Mouse (Mus musculus) right cerebral cortex, postnatal 10 days (tissue): ENCODE data around the gene Ndc80.
"Not testable (repeated sequence)": the region's sequence is repeated elsewhere in the genome, so short reads cannot be mapped to it uniquely, and the experiment has no call there.

Experiments used
- DNase-seq, 2 experiments: peaks; one replicate each; pipeline ENCODE4 v3.0.0; 2021; ENCODE audit warnings: low spot score in 2 of 2

Gene Ndc80

DNA sequence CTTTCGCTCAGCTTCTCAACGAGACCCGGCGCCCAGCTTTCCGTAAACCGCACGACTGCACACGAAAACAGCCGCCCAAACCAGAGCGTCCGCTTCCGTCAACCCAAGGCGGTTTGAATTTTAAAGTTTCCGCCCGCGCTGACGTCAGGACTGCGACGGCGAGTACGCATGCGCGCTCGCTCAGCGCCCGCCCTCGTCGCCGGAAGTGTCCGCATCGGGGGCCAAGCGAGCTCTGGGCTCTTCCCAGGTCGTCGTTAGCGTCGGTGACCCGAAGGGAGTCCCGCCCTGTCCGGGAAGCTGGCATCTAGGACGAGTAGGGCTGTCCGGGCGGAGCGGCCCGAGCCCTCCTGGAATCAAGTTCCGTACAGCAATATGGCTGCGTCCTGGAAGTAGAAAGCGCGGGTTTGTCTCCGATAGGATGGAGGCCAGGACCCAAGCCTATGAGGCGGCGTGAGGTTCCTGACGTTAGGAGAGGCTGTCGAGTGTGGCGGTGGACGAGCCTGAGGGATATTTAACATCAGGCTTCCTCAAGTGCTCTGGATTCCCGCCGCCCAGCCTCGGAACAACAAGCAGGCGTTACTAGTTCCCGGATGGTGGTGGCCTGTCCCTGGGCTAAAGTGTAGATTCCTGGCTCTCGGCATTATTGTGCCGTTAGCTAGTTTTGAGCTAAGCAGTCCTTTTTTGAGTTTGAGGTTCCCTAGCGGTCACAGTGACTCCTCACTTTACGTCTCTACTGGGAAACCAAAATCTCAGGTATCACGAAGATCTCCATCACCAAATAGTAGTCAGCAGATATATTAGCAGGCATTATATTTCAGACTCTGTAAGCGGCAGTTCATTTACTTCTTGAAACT lies at the start of gene Ndc80:
Ndc80 (minus strand) TSS at position 147 of the 854 bp plus-strand sequence.
- peak; percentile 93 to 96 for DNase-seq

DNA sequence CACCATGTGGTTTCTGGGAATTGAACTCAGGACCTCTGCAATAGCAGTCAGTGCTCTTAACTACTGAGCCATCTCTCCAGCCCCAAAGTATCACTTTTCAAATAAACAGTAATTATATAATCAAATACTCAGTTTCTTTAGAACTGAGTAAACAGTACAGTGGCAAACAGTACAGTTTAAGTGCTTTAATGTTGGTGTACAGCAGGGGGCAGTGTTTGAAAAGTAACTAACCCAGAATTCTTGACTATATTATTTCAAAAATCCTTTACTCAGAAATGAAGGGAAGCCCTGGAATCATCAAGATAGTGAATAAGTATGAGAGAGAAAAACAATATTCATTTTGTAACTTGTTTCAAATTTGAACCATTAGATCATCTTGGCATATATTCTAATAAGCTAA lies 35.0 kb upstream of the Ndc80 start:
- DNase-seq = peak in 1 of 2 experiments; percentile 46

DNA sequence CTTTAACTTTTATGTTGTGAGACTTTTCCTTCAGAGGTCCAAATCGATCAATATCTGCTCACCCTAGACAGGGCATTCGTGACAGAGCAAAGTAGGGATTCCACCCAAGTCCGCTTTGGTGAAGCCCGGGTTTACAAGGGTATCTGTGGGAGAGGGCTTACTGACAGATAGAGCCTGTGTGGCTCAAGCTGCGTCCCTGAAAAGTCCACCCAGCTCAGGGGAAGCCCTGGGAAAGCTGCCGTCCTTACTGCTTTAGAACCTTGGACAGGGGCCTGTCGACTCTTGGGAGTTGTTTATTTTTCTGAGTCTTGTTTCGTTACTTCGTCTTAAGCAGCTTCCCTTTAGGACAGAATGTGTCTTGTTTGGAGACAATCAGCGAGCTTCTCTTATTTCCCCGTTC lies 26.2 kb upstream of the Ndc80 start:
- no peak for DNase-seq

DNA sequence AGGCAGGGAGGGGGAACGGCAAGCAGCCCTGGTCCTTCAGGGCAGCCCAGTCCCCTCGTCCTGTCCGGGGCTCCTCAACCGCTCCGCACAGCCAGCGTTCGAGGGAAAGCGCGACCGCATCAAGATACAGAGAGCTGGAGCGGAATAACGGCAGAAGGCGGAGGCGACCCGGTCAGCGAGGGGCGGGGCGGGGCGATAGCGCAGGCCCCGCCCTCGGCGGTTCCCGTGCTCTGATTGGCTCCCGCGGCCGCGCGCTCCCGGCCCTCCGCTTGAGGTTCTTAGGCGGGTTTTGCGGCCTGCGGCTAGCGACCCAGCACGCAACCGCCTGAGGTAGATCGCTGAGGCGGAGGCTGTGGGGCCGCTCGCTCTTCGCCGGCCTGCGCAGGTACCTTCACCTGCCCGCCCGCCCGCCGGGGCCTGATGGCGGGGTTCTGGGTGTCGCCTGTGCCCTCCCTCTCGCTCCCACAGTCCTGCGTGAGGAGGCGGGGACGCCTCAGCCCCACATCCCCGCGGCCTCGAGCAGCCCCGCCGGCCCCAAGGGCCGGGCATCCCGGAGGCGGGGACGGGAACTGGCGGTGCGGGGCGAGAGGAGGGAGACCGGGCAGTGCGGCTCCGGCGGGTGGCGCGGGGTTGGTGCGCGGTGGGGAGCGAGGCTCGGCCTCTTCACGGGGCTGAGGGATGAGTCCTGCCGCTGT lies 25.2 kb upstream of the Ndc80 start, which contains the start of gene Spdya:
Spdya (plus strand) TSS at position 305 of the 695 bp plus-strand sequence.
- peak; percentile 88 to 89 for DNase-seq

DNA sequence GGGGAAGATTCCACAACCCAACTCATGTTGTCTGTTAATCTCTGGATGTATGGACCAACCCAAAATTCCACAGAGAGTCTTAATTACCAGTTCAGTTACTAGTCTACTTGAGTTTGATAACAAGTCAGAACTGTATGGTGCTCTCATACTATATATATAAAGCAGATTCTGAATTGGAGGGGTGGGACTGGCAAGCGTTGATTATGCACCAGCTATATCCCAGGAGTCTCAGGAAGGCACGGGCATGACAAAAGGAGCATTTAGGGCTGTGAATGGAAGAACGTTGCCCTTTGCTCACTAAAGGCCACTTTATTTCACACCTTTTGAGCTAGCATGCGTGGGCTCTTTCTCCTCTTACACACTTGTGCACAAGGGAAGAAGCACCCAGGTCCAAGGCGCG lies 24.7 kb upstream of the Ndc80 start:
- DNase-seq = no peak

DNA sequence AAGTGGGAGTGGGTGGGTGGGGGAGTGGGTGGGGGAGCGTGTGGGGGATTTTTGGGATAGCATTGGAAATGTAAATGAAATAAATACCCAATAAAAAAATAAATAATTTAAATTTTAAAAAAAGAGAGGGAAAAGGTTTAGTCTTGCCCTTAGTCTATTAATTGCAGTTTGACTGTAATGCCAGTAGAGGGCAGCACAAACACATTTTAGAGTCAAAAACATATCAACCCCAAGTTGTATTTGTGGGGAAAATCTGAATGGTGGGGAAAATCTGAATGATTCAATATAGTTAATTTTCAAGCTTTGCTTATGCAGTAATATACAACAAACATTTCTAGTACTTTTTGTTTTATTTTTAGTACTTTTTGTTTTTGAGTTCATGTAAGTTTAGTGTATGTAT lies 21.9 kb upstream of the Ndc80 start:
- DNase-seq = no peak

DNA sequence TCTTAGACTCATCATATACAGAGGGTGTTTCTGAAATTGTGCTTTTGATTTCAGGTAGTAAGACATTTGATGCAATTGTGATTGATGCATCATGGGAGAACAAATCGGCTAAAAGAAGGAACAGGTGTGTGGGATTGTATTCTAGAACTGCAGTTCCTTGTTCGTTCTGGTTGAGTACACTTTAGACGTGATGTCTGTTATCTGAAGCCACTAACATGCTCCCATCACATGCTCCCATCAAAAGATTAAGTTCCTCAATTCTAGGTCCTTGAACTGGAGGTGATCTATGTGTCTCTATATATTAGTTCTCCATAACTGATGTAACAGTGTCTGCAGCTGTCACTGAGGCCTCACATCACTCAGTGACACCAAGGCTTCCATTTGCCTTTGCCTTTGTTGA lies 10.5 kb upstream of the Ndc80 start:
- DNase-seq = no peak

DNA sequence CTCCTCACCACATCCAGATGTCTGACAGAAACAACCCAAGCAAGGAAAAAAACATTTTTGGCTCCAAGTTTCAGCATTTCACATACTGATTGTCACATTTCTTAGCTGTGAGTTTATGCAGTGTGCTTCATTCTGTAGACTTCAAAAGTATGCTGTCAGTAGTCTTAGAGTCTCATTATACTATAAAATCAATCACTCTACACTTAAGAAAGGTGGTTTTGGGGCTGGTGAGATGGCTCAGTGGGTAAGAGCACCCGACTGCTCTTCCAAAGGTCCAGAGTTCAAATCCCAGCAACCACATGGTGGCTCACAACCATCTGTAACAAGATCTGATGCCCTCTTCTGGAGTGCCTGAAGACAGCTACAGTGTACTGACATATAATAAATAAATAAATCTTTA lies 8.9 kb upstream of the Ndc80 start:
- DNase-seq = not testable (repeated sequence)

DNA sequence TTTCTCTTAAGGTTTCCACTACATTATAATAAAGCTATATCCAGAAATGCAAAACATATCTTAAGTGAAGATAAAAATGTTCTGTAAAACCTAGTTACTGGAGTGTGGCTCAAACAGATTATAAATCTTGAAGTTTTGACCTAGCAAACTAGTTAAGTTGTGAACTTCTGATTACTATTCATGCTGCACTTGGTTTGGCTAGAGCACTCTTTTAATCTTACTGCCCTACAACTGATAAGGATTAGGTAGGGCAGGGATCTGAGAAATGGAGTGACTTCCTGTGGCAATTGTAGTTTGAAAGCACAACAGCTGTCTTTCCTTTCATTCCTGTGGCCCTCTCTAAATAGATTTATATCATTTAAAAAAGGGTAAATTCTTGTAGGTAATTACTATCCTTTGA lies 1.4 kb upstream of the Ndc80 start:
- no peak for DNase-seq

- no peak for DNase-seq
Measured at GRCm38 (mm10) chr17:71526302-71526708, 352 bp downstream of the Ndc80 start.

- DNase-seq = no peak
Measured at GRCm38 (mm10) chr17:71510297-71510696, 16.4 kb downstream of the Ndc80 start.

GRCm38 (mm10) chr17:71506832-71507231 lies 19.8 kb downstream of the Ndc80 start:
- DNase-seq = no peak

- DNase-seq = no peak
Measured at GRCm38 (mm10) chr17:71495784-71496183, 30.9 kb downstream of the Ndc80 start.

DNA sequence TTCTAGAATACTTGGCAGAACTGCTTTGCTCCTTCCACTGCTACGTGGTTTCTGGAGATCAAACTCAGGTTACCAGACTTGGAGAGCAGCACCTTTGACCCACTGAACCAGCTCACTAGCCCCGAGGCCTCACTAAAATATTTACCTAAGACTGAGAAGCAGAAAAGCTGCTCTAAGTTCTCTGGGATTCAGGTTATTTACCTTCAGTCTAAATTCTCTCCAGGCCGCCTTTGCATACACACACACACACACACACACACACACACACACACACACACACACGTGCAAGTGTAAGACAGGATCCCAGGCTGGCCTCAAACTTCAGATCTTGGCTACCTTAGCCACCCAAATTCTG lies 35.3 kb downstream of the Ndc80 start:
- no peak for DNase-seq

DNA sequence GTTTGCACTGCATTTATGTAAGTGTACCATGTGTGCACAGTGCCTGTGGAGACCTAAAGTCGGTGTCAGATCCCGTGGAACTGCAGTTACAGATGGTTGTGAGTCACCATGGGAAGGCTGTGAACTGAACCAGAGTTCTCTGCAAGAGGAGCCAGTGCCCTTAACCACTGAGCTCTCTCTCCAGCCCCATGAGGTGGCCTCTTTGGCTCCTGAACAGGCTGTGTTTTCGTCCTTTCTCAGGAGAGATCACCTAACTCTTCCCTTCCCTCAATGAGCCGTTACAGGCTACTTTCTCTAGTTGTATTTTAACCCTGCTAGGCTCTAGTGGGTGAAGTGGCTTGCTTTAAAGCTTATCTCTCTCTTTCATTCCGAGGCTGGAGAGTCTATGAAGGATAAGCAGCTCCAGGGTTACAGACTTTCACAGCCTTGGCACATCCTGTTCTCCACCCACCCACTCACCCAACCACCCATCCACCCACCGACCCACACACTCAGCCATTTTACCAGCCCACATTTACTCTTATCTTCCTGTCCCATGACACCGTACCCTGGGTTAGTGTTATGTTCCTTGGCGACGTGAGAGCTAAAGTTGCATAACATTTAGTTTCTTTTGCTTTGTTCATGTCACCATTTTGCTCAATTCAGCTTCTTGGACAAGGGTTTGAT lies 35.9 kb downstream of the Ndc80 start:
- DNase-seq = no peak

DNA sequence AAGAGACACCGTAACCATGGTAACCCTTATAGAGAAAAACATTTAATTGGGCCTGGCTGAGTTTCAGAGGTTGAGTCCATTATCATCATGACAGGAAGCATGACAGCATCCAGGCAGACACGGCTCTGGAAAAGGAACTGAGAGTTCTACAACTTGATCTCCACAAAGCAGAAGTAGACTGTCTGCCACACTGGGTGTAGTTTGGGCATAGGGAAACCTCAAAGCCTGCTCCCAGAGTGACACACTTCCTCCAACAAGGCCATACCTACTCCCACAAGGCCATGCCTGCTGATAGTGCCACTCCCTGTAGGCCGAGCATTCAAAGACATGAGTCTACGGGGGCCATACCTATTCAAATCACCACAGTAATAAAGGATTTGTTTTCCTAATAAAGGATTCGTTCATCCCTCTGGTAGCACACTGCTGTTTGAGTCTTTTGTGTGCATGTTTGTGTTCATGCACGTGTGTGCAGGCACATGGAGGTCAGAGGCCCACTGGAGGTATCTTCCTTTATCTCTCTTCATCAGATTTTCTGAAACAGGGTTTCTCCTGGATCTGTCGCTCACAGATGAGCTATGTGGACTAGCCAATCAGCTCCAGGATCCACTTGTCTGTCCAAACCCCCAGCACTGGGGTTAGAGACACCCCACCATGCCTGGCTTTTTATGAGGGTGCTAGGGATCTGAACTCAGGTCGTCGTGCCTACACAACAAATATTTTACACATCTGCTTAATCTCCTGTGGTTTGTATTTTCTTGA lies 36.8 kb downstream of the Ndc80 start:
- DNase-seq = no peak

DNA sequence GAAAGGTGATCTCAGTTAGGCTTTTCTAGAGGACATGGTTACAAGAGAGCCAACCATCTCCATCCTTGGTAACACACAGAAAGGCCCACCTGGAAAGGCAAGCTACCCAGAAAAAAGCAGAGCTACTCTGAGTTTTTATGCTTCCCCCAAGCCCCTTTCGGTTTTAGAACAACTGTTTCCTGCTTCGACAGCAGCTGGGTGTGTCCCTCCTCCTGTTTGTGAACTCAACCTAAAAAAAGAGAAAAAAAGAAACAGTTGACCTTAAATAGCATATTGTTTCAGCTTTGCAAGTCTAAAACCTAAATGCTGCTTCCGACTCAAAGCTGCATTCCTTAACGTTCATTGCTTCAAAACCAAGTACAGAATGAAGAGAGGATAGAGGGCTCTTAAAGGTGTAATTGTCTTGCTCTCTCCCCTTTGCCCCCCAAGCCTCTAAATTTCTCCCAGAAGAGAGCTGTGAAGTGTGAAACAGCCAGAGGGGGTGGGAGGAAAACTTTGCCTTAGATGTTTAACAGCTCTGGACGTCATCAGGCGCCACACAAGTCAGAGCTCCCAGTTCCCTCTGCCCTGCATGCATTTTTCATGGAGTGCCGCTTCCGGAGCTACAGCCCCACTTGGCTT lies 40.3 kb downstream of the Ndc80 start:
- no peak for DNase-seq

DNA sequence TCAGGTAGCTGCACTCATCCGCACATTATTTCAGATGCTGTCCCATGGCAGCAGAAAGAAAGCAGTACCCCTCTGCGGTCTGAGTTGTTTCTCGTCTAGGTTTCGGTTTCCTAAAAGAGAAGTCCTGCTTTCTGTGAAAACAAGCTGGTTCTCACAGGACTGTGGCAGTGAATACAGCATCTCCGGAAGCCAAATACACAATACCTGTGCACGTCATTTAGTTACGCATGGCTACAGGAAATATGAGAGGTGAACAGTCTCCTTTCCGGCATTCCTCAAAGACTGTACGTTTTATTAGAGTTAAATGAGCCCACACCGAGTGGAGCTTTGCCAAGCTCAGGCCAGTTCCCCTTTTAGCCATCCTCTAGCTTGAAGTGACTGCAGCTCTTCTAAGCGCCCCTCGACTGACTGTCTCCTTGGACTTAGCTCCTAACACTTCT lies 40.8 kb downstream of the Ndc80 start:
- DNase-seq = no peak

- DNase-seq = no peak
Measured at GRCm38 (mm10) chr17:71484711-71485110, 41.9 kb downstream of the Ndc80 start.

GRCm38 (mm10) chr17:71483418-71484060 lies 43.1 kb downstream of the Ndc80 start:
- no peak for DNase-seq

GRCm38 (mm10) chr17:71479381-71479901 lies 47.2 kb downstream of the Ndc80 start:
- no peak for DNase-seq
